In genomic region chr2:66473181-66473822, GRCm38 (mm10) we compare ENCODE assay signal across 8 mouse cellular contexts. TPM values are rescaled to one million over a fixed set of nuclear protein-coding genes. Genes with fewer than 3 reads are reported as not detected.
DNase-seq lines count a peak whose midpoint lies in the region; ATAC-seq and TF ChIP-seq lines count a peak whose summit lies in the region.

No protein-coding gene starts in this region.

- no peaks in the 10 kb centered on the region for H3K9me3 ChIP-seq in limb, embryonic 13.5 days
- H3K9me3 ChIP-seq in limb, embryonic 10.5 days (replicated peaks): no peaks in the 10 kb centered on the region
- no peaks in the 10 kb centered on the region for H3K9me3 ChIP-seq in forebrain, embryonic 16.5 days (ENCODE audit: control insufficient read depth, low read length)
- H3K9me3 ChIP-seq in midbrain, embryonic 12.5 days: no peaks in the 10 kb centered on the region

- peak; percentile 9 for DNase-seq in adrenal gland, postnatal 14 days
- no peak for DNase-seq in adrenal gland, postnatal 25 days
- no peak for DNase-seq in limb, embryonic 10.5 days (ENCODE audit: low spot score)
- no peak for DNase-seq in thymus, adult 2 months
- DNase-seq in ovary, postnatal 14 days (ENCODE audit: low spot score): no peak

- no peaks in the 10 kb centered on the region for H3K36me3 ChIP-seq in limb, embryonic 13.5 days
- H3K36me3 ChIP-seq in limb, embryonic 10.5 days: no peaks in the 10 kb centered on the region
- H3K36me3 ChIP-seq in forebrain, embryonic 16.5 days (ENCODE audit: control insufficient read depth, insufficient read depth): no peaks in the 10 kb centered on the region
- no peaks in the 10 kb centered on the region for H3K36me3 ChIP-seq in midbrain, embryonic 12.5 days
- H3K36me3 ChIP-seq in thymus, adult 2 months (ENCODE audit: control insufficient read depth, insufficient read depth, low read length): no peaks in the 10 kb centered on the region

- no peak overlapping the region for H3K4me2 ChIP-seq in limb, embryonic 13.5 days (replicated peaks)
- no peak overlapping the region for H3K4me2 ChIP-seq in forebrain, embryonic 16.5 days (ENCODE audit: low read length)
- no peak overlapping the region for H3K4me2 ChIP-seq in midbrain, embryonic 12.5 days (replicated peaks)

- peak; percentile 61; the same call in 1 of the 2 replicates for ATAC-seq in limb, embryonic 13.5 days (ENCODE audit: low FRiP score, low read depth)
- ATAC-seq in forebrain, embryonic 16.5 days: peak; percentile 82
- peak; percentile 75 for ATAC-seq in midbrain, embryonic 12.5 days (ENCODE audit: low FRiP score, low read depth)

- no peak overlapping the region for H3K4me3 ChIP-seq in limb, embryonic 13.5 days
- no peak overlapping the region for H3K4me3 ChIP-seq in limb, embryonic 10.5 days
- no peak overlapping the region for H3K4me3 ChIP-seq in forebrain, embryonic 16.5 days (replicated peaks; ENCODE audit: low read length)
- no peak overlapping the region for H3K4me3 ChIP-seq in midbrain, embryonic 12.5 days
- H3K4me3 ChIP-seq in thymus, adult 2 months (ENCODE audit: control insufficient read depth, insufficient read depth, low read length): no peak overlapping the region

- TF ChIP-seq CTCF in thymus, adult 2 months (IDR thresholded peaks at IDR 0.05; ENCODE audit: borderline replicate concordance, control insufficient read depth, extremely low read depth, insufficient read depth, low read length, poor library complexity): no peak

- H3K27me3 ChIP-seq in limb, embryonic 13.5 days: no peaks in the 10 kb centered on the region
- no peaks in the 10 kb centered on the region for H3K27me3 ChIP-seq in limb, embryonic 10.5 days (ENCODE audit: low read depth, poor library complexity, severe bottlenecking)
- no peaks in the 10 kb centered on the region for H3K27me3 ChIP-seq in forebrain, embryonic 16.5 days (replicated peaks; ENCODE audit: control insufficient read depth, insufficient read depth, low read length)
- no peaks in the 10 kb centered on the region for H3K27me3 ChIP-seq in midbrain, embryonic 12.5 days
- no peaks in the 10 kb centered on the region for H3K27me3 ChIP-seq in thymus, adult 2 months (ENCODE audit: control insufficient read depth, insufficient read depth, low read length)

- H3K9ac ChIP-seq in limb, embryonic 13.5 days: no peak overlapping the region
- H3K9ac ChIP-seq in forebrain, embryonic 16.5 days (replicated peaks; ENCODE audit: low read depth, low read length): no peak overlapping the region
- no peak overlapping the region for H3K9ac ChIP-seq in midbrain, embryonic 12.5 days (replicated peaks)

- H3K4me1 ChIP-seq in limb, embryonic 13.5 days: no peaks in the 10 kb centered on the region
- no peaks in the 10 kb centered on the region for H3K4me1 ChIP-seq in limb, embryonic 10.5 days
- H3K4me1 ChIP-seq in forebrain, embryonic 16.5 days (replicated peaks; ENCODE audit: control insufficient read depth, insufficient read depth, low read length): no peaks in the 10 kb centered on the region
- no peaks in the 10 kb centered on the region for H3K4me1 ChIP-seq in midbrain, embryonic 12.5 days
- H3K4me1 ChIP-seq in thymus, adult 2 months (replicated peaks; ENCODE audit: control insufficient read depth, insufficient read depth, low read length): no peaks in the 10 kb centered on the region

- TF ChIP-seq POLR2A in thymus, adult 2 months (IDR thresholded peaks at IDR 0.05; ENCODE audit: control insufficient read depth, extremely low read depth, insufficient read depth, low read length, poor library complexity): no peak

- no peak overlapping the region for H3K27ac ChIP-seq in limb, embryonic 13.5 days
- H3K27ac ChIP-seq in limb, embryonic 10.5 days: no peak overlapping the region
- H3K27ac ChIP-seq in forebrain, embryonic 16.5 days (ENCODE audit: low read length): no peak overlapping the region
- H3K27ac ChIP-seq in midbrain, embryonic 12.5 days (replicated peaks): no peak overlapping the region
- no peak overlapping the region for H3K27ac ChIP-seq in thymus, adult 2 months (ENCODE audit: control insufficient read depth, insufficient read depth, low read length)

- WGBS in limb, embryonic 13.5 days: 53% methylated on average over 3 of the region's 3 CpGs
- 52% methylated on average over 3 of the region's 3 CpGs for WGBS in limb, embryonic 10.5 days
- 48% methylated on average over 3 of the region's 3 CpGs for WGBS in forebrain, embryonic 16.5 days
- 57% methylated on average over 3 of the region's 3 CpGs for WGBS in midbrain, embryonic 12.5 days
- 45% methylated on average over 3 of the region's 3 CpGs for WGBS in thymus, adult 2 months

RNA-seq across cellular contexts. Expression of gene Scn1a, which starts 32.7 kb away (rescaled TPM):
- total RNA-seq in adrenal gland, postnatal 14 days (2021): 0.07 and 0.30 TPM in 2 replicates
- 0.18 and 0.38 TPM in 2 replicates for total RNA-seq in adrenal gland, postnatal 25 days (2021)
- 2.7 and 3.2 TPM in 2 replicates for polyA plus RNA-seq in limb, embryonic 13.5 days (2015; fragmentation: Nextera tagmentation; extraction: Ambion mirVana)
- polyA plus RNA-seq in limb, embryonic 10.5 days (2016; fragmentation: Nextera tagmentation; extraction: Ambion mirVana): 0.16 and 0.30 TPM in 2 replicates
- 12.3 and 13.6 TPM in 2 replicates for polyA plus RNA-seq in forebrain, embryonic 16.5 days (2015; fragmentation: Nextera tagmentation; extraction: Ambion mirVana)
- 3.7 and 4.2 TPM in 2 replicates for polyA plus RNA-seq in midbrain, embryonic 12.5 days (2016; fragmentation: Nextera tagmentation; extraction: Ambion mirVana)
- polyA plus RNA-seq in thymus, adult 2 months (2012; rRNA removed): 0.56 and 0.86 TPM in 2 replicates
